Comparison of ENCODE assay signal across 18 mouse cellular contexts in the genomic region with DNA sequence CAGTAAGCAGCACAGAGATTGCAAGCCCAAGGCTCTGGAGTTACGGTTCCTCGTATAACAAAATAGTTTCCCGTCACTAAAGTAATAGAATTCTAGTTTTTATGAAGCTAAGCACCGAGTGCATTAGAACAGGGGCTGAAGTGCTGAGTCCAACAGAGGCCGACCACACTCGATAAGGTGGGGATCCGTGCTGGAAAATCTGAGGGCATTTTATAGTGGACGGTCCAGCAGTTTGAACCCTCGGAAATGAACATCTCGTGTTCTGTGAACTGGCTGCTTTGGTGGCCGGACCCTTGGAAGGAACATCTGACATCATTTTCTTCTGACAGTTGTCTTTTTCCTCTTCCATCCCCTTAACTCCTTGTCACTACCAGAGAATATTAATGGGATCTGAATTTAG.
DNase-seq lines count a peak whose midpoint lies in the region; ATAC-seq lines count a peak whose summit lies in the region.
"Had no signal": no experiment of that assay in that cellular context is flagged by ENCODE, and none has a peak within 500 bp of the region (broad histone marks: within the 10 kb centered on the region; RNA-seq: fewer than 3 reads in every experiment).

No protein-coding gene starts in this region.

- H3K4me1 ChIP-seq in embryonic facial prominence, embryonic 14.5 days (ENCODE audit: control insufficient read depth, insufficient read depth, low read length) = no peaks in the 10 kb centered on the region
- peaks cover 10% of the 10 kb centered on the region for H3K4me1 ChIP-seq in embryonic facial prominence, embryonic 10.5 days
- H3K4me1 ChIP-seq in hindbrain, embryonic 12.5 days = peaks cover 13% of the 10 kb centered on the region; the same call in 1 of the 2 replicates
- peaks cover 23% of the 10 kb centered on the region for H3K4me1 ChIP-seq in limb, embryonic 12.5 days (replicated peaks)
- H3K4me1 ChIP-seq in midbrain, embryonic 16.5 days (ENCODE audit: control insufficient read depth, insufficient read depth, low read length) = peaks cover 23% of the 10 kb centered on the region
- H3K4me1 ChIP-seq: embryonic facial prominence, embryonic 15.5 days had no signal

- 86% methylated on average over 11 of the region's 11 CpGs for WGBS in embryonic facial prominence, embryonic 14.5 days
- whole genome bisulfite sequencing in embryonic facial prominence, embryonic 10.5 days = 90% methylated on average over 11 of the region's 11 CpGs
- whole genome bisulfite sequencing in hindbrain, embryonic 12.5 days = 75% methylated on average over 11 of the region's 11 CpGs
- WGBS in limb, embryonic 12.5 days = 34% methylated on average over 11 of the region's 11 CpGs
- WGBS in midbrain, embryonic 16.5 days = 50% methylated on average over 11 of the region's 11 CpGs

- no peak overlapping the region for H3K9ac ChIP-seq in embryonic facial prominence, embryonic 14.5 days (ENCODE audit: low read depth, low read length)
- no peak overlapping the region for H3K9ac ChIP-seq in hindbrain, embryonic 12.5 days
- no peak overlapping the region for H3K9ac ChIP-seq in limb, embryonic 12.5 days (replicated peaks)
- H3K9ac ChIP-seq in midbrain, embryonic 16.5 days (ENCODE audit: low read depth, low read length) = no peak overlapping the region
- H3K9ac ChIP-seq: embryonic facial prominence, embryonic 15.5 days had no signal

- peaks cover under 1% of the 10 kb centered on the region; the same call in 1 of the 2 replicates for H3K9me3 ChIP-seq in embryonic facial prominence, embryonic 14.5 days (ENCODE audit: control insufficient read depth, low read length)
- H3K9me3 ChIP-seq in embryonic facial prominence, embryonic 10.5 days = no peaks in the 10 kb centered on the region
- peaks cover under 1% of the 10 kb centered on the region; the same call in 1 of the 2 replicates for H3K9me3 ChIP-seq in hindbrain, embryonic 12.5 days (replicated peaks)
- peaks cover under 1% of the 10 kb centered on the region; the same call in 1 of the 2 replicates for H3K9me3 ChIP-seq in limb, embryonic 12.5 days
- H3K9me3 ChIP-seq in midbrain, embryonic 16.5 days (replicated peaks; ENCODE audit: control insufficient read depth, low read length, poor library complexity, severe bottlenecking) = no peaks in the 10 kb centered on the region
- H3K9me3 ChIP-seq: embryonic facial prominence, embryonic 15.5 days; G1E had no signal

- no peak overlapping the region for H3K4me3 ChIP-seq in embryonic facial prominence, embryonic 14.5 days (ENCODE audit: low read depth, low read length)
- H3K4me3 ChIP-seq in embryonic facial prominence, embryonic 10.5 days = no peak overlapping the region
- no peak overlapping the region for H3K4me3 ChIP-seq in hindbrain, embryonic 12.5 days
- H3K4me3 ChIP-seq in limb, embryonic 12.5 days (replicated peaks) = 0 out of 2 replicates have a peak overlapping the region, but pooled peaks have one; percentile 4
- no peak overlapping the region for H3K4me3 ChIP-seq in midbrain, embryonic 16.5 days (ENCODE audit: low read depth, low read length)
- H3K4me3 ChIP-seq: embryonic facial prominence, embryonic 15.5 days had no signal

- ATAC-seq in embryonic facial prominence, embryonic 14.5 days (ENCODE audit: low read depth) = 0 out of 2 replicates have a peak, but pooled peaks have one; percentile 9
- 0 out of 2 replicates have a peak, but pooled peaks have one; percentile 43 for ATAC-seq in hindbrain, embryonic 12.5 days (ENCODE audit: low FRiP score)
- ATAC-seq in limb, embryonic 12.5 days (ENCODE audit: insufficient number of reproducible peaks, insufficient read depth, low FRiP score, low TSS enrichment, low read depth) = no peak
- peak; percentile 44; the same call in 1 of the 2 replicates for ATAC-seq in midbrain, embryonic 16.5 days
- ATAC-seq: CD4-positive, CD25-positive, alpha-beta regulatory T cell, adult 4 months had no signal

- H3K27ac ChIP-seq in embryonic facial prominence, embryonic 14.5 days (replicated peaks; ENCODE audit: low read depth, low read length) = no peak overlapping the region
- no peak overlapping the region for H3K27ac ChIP-seq in embryonic facial prominence, embryonic 10.5 days (replicated peaks)
- H3K27ac ChIP-seq in hindbrain, embryonic 12.5 days = no peak overlapping the region
- H3K27ac ChIP-seq in limb, embryonic 12.5 days = peak overlapping the region; percentile 45; the same call in 1 of the 2 replicates
- peak overlapping the region; percentile 44 for H3K27ac ChIP-seq in midbrain, embryonic 16.5 days (ENCODE audit: low read length)
- H3K27ac ChIP-seq: embryonic facial prominence, embryonic 15.5 days had no signal

- H3K4me2 ChIP-seq in embryonic facial prominence, embryonic 14.5 days (ENCODE audit: low read depth, low read length) = no peak overlapping the region
- no peak overlapping the region for H3K4me2 ChIP-seq in hindbrain, embryonic 12.5 days (replicated peaks)
- peak overlapping the region; percentile 47 for H3K4me2 ChIP-seq in limb, embryonic 12.5 days
- H3K4me2 ChIP-seq in midbrain, embryonic 16.5 days (ENCODE audit: low read length) = no peak overlapping the region
- H3K4me2 ChIP-seq: embryonic facial prominence, embryonic 15.5 days had no signal

- no peaks in the 10 kb centered on the region for H3K36me3 ChIP-seq in embryonic facial prominence, embryonic 14.5 days (ENCODE audit: control insufficient read depth, insufficient read depth, low read length)
- H3K36me3 ChIP-seq in embryonic facial prominence, embryonic 10.5 days (replicated peaks) = no peaks in the 10 kb centered on the region
- H3K36me3 ChIP-seq in hindbrain, embryonic 12.5 days = no peaks in the 10 kb centered on the region
- no peaks in the 10 kb centered on the region for H3K36me3 ChIP-seq in limb, embryonic 12.5 days
- no peaks in the 10 kb centered on the region for H3K36me3 ChIP-seq in midbrain, embryonic 16.5 days (ENCODE audit: control insufficient read depth, insufficient read depth, low read length)
- H3K36me3 ChIP-seq: embryonic facial prominence, embryonic 15.5 days; G1E had no signal

- H3K27me3 ChIP-seq in embryonic facial prominence, embryonic 14.5 days (replicated peaks; ENCODE audit: control insufficient read depth, insufficient read depth, low read length) = no peaks in the 10 kb centered on the region
- H3K27me3 ChIP-seq in embryonic facial prominence, embryonic 10.5 days (replicated peaks; ENCODE audit: low read depth, poor library complexity, severe bottlenecking) = no peaks in the 10 kb centered on the region
- no peaks in the 10 kb centered on the region for H3K27me3 ChIP-seq in hindbrain, embryonic 12.5 days
- 0 out of 2 replicates have a peak, but pooled peaks cover 6% of the 10 kb centered on the region for H3K27me3 ChIP-seq in limb, embryonic 12.5 days
- no peaks in the 10 kb centered on the region for H3K27me3 ChIP-seq in midbrain, embryonic 16.5 days (ENCODE audit: control insufficient read depth, insufficient read depth, low read depth, low read length)
- H3K27me3 ChIP-seq: embryonic facial prominence, embryonic 15.5 days had no signal

- no peak for DNase-seq in embryonic facial prominence, embryonic 14.5 days (ENCODE audit: low spot score)
- DNase-seq in embryonic facial prominence, embryonic 10.5 days (ENCODE audit: low spot score) = no peak
- DNase-seq in layer of hippocampus, adult 11-12 months (ENCODE audit: low spot score) = no peak
- DNase-seq in adrenal gland, adult (ENCODE audit: inconsistent age in 2 of 2, low spot score in 1 of 2) = no peak
- DNase-seq in left cerebral cortex, adult 9 months (ENCODE audit: low spot score in 2 of 2) = no peak
- DNase-seq: adrenal gland, adult 2 months; cerebellum, adult 9-11 months; gastrocnemius, postnatal 10 days; heart, adult 18-20 months; lung, adult 18-20 months; right cerebral cortex, postnatal 14 days; thymus, postnatal 25 days had no signal

Comparison
In these comparisons a context has a peak if more than half of its experiments do, and no peak if none do; other contexts are left out.
1. H3K27ac ChIP-seq: peak in limb, embryonic 12.5 days (single experiment) and midbrain, embryonic 16.5 days (single experiment); none in embryonic facial prominence, embryonic 14.5 days (single experiment), embryonic facial prominence, embryonic 10.5 days (single experiment) and hindbrain, embryonic 12.5 days (single experiment).